Mouse (Mus musculus): ENCODE data around the gene Hs6st1.

Gene Hs6st1

GRCm38 (mm10) chr1:36130307-36131035, 62.3 kb downstream of the Hs6st1 start:
- no peak for DNase-seq

GRCm38 (mm10) chr1:36131154-36131553, 63.0 kb downstream of the Hs6st1 start:
- no peak for DNase-seq

GRCm38 (mm10) chr1:36131766-36132165, 63.6 kb downstream of the Hs6st1 start:
- DNase-seq, result no peak

GRCm38 (mm10) chr1:36132211-36132610, 64.0 kb downstream of the Hs6st1 start:
- DNase-seq, result no peak

- DNase-seq, result no peak
These were observed 64.8 kb downstream of the Hs6st1 start for GRCm38 (mm10) chr1:36133041-36133440.

- no peak for DNase-seq
These were observed 65.4 kb downstream of the Hs6st1 start for GRCm38 (mm10) chr1:36133647-36134046.

- DNase-seq, result peak; percentile 73
These were observed 66.4 kb downstream of the Hs6st1 start for GRCm38 (mm10) chr1:36134584-36134983.

- no peak for DNase-seq
These were observed 72.1 kb downstream of the Hs6st1 start for GRCm38 (mm10) chr1:36140311-36140710.

GRCm38 (mm10) chr1:36145050-36145449, 76.8 kb downstream of the Hs6st1 start:
- DNase-seq, result peak; percentile 38

- DNase-seq, result no peak
These were observed 80.6 kb downstream of the Hs6st1 start for GRCm38 (mm10) chr1:36148809-36149208.

- DNase-seq, result peak; percentile 30
These were observed 81.2 kb downstream of the Hs6st1 start for GRCm38 (mm10) chr1:36149411-36149810.

All from retina, postnatal 1 day (tissue).